ENCODE assay signal across 8 mouse cellular contexts in genomic region chr2:121473301-121474179, GRCm38 (mm10). TPM values are rescaled to one million over a fixed set of nuclear protein-coding genes. Genes with fewer than 3 reads are reported as not detected.
DNase-seq lines count a peak whose midpoint lies in the region; ATAC-seq and TF ChIP-seq lines count a peak whose summit lies in the region.
"Not testable (repeated sequence)": the region's sequence is repeated elsewhere in the genome, so short reads cannot be mapped to it uniquely, and the experiment has no call there.

Gene Mfap1b (minus strand): TSS chr2:121474067.

- peak within 1 kb of the TSS; percentile 36 for H3K4me3 ChIP-seq in C2C12 (ENCODE audit: insufficient read depth, poor library complexity, severe bottlenecking)
- H3K4me3 ChIP-seq in erythroblast, embryonic 14.5 days (replicated peaks) = peak within 1 kb of the TSS; percentile 71
- H3K4me3 ChIP-seq in heart, embryonic 11.5 days (ENCODE audit: low read depth, low read length) = peak within 1 kb of the TSS; percentile 66
- peak within 1 kb of the TSS; percentile 71 for H3K4me3 ChIP-seq in kidney, embryonic 16.5 days (ENCODE audit: low read length)
- H3K4me3 ChIP-seq in liver, adult 2 months (ENCODE audit: insufficient read depth, low read depth, low read length) = peak within 1 kb of the TSS; percentile 61
- peak within 1 kb of the TSS; percentile 40 for H3K4me3 ChIP-seq in myocyte

- peak; percentile 80 for ATAC-seq in heart, embryonic 11.5 days (replicated peaks; ENCODE audit: insufficient number of reproducible peaks, low FRiP score, low TSS enrichment)
- ATAC-seq in kidney, embryonic 16.5 days (ENCODE audit: low FRiP score, low TSS enrichment) = peak; percentile 94

- H3K4me1 ChIP-seq in erythroblast, embryonic 14.5 days (ENCODE audit: control insufficient read depth); heart, embryonic 11.5 days (ENCODE audit: control insufficient read depth, insufficient read depth, low read length); kidney, embryonic 16.5 days (ENCODE audit: insufficient read depth, low read length); liver, adult 2 months (ENCODE audit: control insufficient read depth, insufficient read depth, low read length): not testable (repeated sequence)

- H3K79me3 ChIP-seq in C2C12 (ENCODE audit: low read depth) = not testable (repeated sequence)

- H3ac ChIP-seq in C2C12 (ENCODE audit: control insufficient read depth, insufficient read length, low read depth) = peak within 1 kb of the TSS; percentile 40
- H3ac ChIP-seq in myocyte (ENCODE audit: control insufficient read depth, insufficient read length) = not testable (repeated sequence)

- H3K79me2 ChIP-seq in C2C12 (ENCODE audit: control insufficient read depth, insufficient read depth) (peaks cover 24% of the 10 kb centered on the region), myocyte (ENCODE audit: control insufficient read depth, insufficient read depth) (peaks cover 16% of the 10 kb centered on the region)
- H3K79me2 ChIP-seq in liver, adult 2 months (ENCODE audit: control insufficient read depth, insufficient read depth, low read length) = not testable (repeated sequence)

- not testable (repeated sequence) for H3K36me3 ChIP-seq in C2C12 (ENCODE audit: control insufficient read depth, insufficient read depth); heart, embryonic 11.5 days (ENCODE audit: control insufficient read depth, insufficient read depth, low read length); kidney, embryonic 16.5 days (ENCODE audit: insufficient read depth, low read length); liver, adult 2 months (ENCODE audit: control insufficient read depth, insufficient read depth, low read length); myocyte (ENCODE audit: control insufficient read depth, insufficient read depth); splenic B cell, adult 2 months (ENCODE audit: control insufficient read depth, insufficient read depth, low read length, poor library complexity, severe bottlenecking)
- H3K36me3 ChIP-seq in erythroblast, embryonic 14.5 days (ENCODE audit: control insufficient read depth) = peaks cover 14% of the 10 kb centered on the region

- not testable (repeated sequence) for H3K27me3 ChIP-seq in C2C12 (ENCODE audit: control insufficient read depth, insufficient read depth, insufficient read length); erythroblast, embryonic 14.5 days (ENCODE audit: control insufficient read depth); heart, embryonic 11.5 days (ENCODE audit: control insufficient read depth, insufficient read depth, low read length); kidney, embryonic 16.5 days (ENCODE audit: insufficient read depth, low read length); liver, adult 2 months (ENCODE audit: control insufficient read depth, insufficient read depth, low read length); myocyte (ENCODE audit: control insufficient read depth, insufficient read depth, insufficient read length); splenic B cell, adult 2 months (ENCODE audit: control insufficient read depth, insufficient read depth, low read length, poor library complexity, severe bottlenecking)

- H3K4me2 ChIP-seq in heart, embryonic 11.5 days = peak within 1 kb of the TSS; percentile 71
- peak within 1 kb of the TSS; percentile 68 for H3K4me2 ChIP-seq in kidney, embryonic 16.5 days (replicated peaks; ENCODE audit: low read depth, low read length)
- H3K4me2 ChIP-seq in myocyte (ENCODE audit: low read depth) = peak within 1 kb of the TSS; percentile 86

- peak; percentile 98 for DNase-seq in brain, embryonic 14.5 days (ENCODE audit: low read depth)
- peak; percentile 89 for DNase-seq in liver, adult 2 months (ENCODE audit: extremely low read depth, low read depth, low spot score)
- peak; percentile 90 for DNase-seq in splenic B cell, adult 2 months (ENCODE audit: low read depth, low spot score)

- peak within 1 kb of the TSS; percentile 70 for H3K9ac ChIP-seq in heart, embryonic 11.5 days (ENCODE audit: low read depth, low read length)
- peak within 1 kb of the TSS; percentile 73 for H3K9ac ChIP-seq in kidney, embryonic 16.5 days (replicated peaks; ENCODE audit: low read length)
- peak within 1 kb of the TSS; percentile 56 for H3K9ac ChIP-seq in liver, adult 2 months (ENCODE audit: low read depth, low read length)

- H3K27ac ChIP-seq in heart, embryonic 11.5 days (ENCODE audit: low read depth, low read length) = peak within 1 kb of the TSS; percentile 70
- peak within 1 kb of the TSS; percentile 67; the same call in 1 of the 2 replicates for H3K27ac ChIP-seq in kidney, embryonic 16.5 days (ENCODE audit: low read length)
- H3K27ac ChIP-seq in liver, adult 2 months (replicated peaks; ENCODE audit: insufficient read depth, low read depth, low read length) = peak within 1 kb of the TSS; percentile 21; the same call in 1 of the 2 replicates

- WGBS in heart, embryonic 11.5 days (ENCODE audit: insufficient replicate concordance) = 5% methylated on average over 38 of the region's 41 CpGs
- WGBS in kidney, embryonic 16.5 days = 5% methylated on average over 39 of the region's 41 CpGs
- 4% methylated on average over 41 of the region's 41 CpGs for WGBS in liver, adult 2 months

- TF ChIP-seq CTCF in C2C12 (IDR thresholded peaks at IDR 0.05; ENCODE audit: control insufficient read depth, insufficient read depth, insufficient read length); brain, embryonic 14.5 days (IDR thresholded peaks at IDR 0.05; ENCODE audit: borderline replicate concordance, extremely low read depth, insufficient read depth, insufficient read length); liver, adult 2 months (IDR thresholded peaks at IDR 0.05; ENCODE audit: low read depth, low read length): not testable (repeated sequence)

- peak; percentile 48; the same call in 1 of the 2 replicates for TF ChIP-seq POLR2A in brain, embryonic 14.5 days (IDR thresholded peaks at IDR 0.05; ENCODE audit: borderline replicate concordance, extremely low read depth, insufficient read depth, insufficient read length, poor library complexity, severe bottlenecking)
- peak; percentile 88 for TF ChIP-seq POLR2A in liver, adult 2 months (IDR thresholded peaks at IDR 0.05; ENCODE audit: extremely low read depth, insufficient read depth, low read length)
- TF ChIP-seq POLR2A in myocyte (IDR thresholded peaks at IDR 0.05; ENCODE audit: insufficient read length, low read depth) = peak; percentile 74

- H3K9me3 ChIP-seq in erythroblast, embryonic 14.5 days (ENCODE audit: control insufficient read depth, low read length); heart, embryonic 11.5 days (replicated peaks; ENCODE audit: control insufficient read depth, low read length); kidney, embryonic 16.5 days (ENCODE audit: low read length): not testable (repeated sequence)

TF ChIP-seq in myocyte, 11 proteins besides CTCF, POLR2A, EP300 and RAD21:
- TF ChIP-seq POLR2AphosphoS2 (IDR thresholded peaks at IDR 0.05; ENCODE audit: insufficient read length, low read depth) (peak; percentile 84), MYOG (IDR thresholded peaks at IDR 0.05; ENCODE audit: control insufficient read depth in 1 of 3, insufficient read depth in 1 of 3, insufficient read length in 2 of 3, low read depth in 2 of 3) (peak in 1 of 3 experiments; percentile 52), MYOD1 (IDR thresholded peaks at IDR 0.05; ENCODE audit: control insufficient read depth in 1 of 3, insufficient read length in 2 of 3, low read depth in 2 of 3) (peak in 2 of 3 experiments; percentile 23 to 28)

RNA-seq across cellular contexts. Expression of gene Mfap1b, which starts in this region (rescaled TPM):
- polyA plus RNA-seq in C2C12 (2012; fragmentation: generic; extraction: Trizol) (8.8 TPM), myocyte (2012; fragmentation: generic; extraction: Trizol) (13.1 TPM)
- 17.2 and 28.0 TPM in 2 replicates for polyA plus RNA-seq in brain, embryonic 14.5 days (2012; rRNA removed)
- 0.22 and 0.29 TPM in 2 replicates for polyA plus RNA-seq in erythroblast, embryonic 14.5 days (2012)
- 45.0 and 48.8 TPM in 2 replicates for polyA plus RNA-seq in heart, embryonic 11.5 days (2014; fragmentation: Nextera tagmentation; extraction: Ambion mirVana)
- 56.7 and 57.2 TPM in 2 replicates for polyA plus RNA-seq in kidney, embryonic 16.5 days (2015; fragmentation: Nextera tagmentation; extraction: Ambion mirVana)
- 7.4 and 9.0 TPM in 2 replicates for total RNA-seq in liver, adult 2 months (2014; rRNA removed)
- 1.4 and 1.7 TPM in 2 replicates for polyA plus RNA-seq in liver, adult 2 months (2012; rRNA removed)

Comparison
In these comparisons a context has a peak if more than half of its experiments do, and no peak if none do; other contexts are left out.
1. Peak in every context shown above with its lines: DNase-seq, ATAC-seq, H3K4me3 ChIP-seq and H3K27ac ChIP-seq.